Mouse (Mus musculus): Measurements from ENCODE around the gene Rab43. TPM values are rescaled to one million over a fixed set of nuclear protein-coding genes. Genes with fewer than 3 reads are reported as not detected.

The Rab43 gene
- polyA plus RNA-seq, 1 experiment from 2014 or later: 12.7 TPM

- no peak for ATAC-seq (replicated peaks; ENCODE audit: low FRiP score)
- Histone ChIP-seq H3K4me2 (no peak overlapping the region), H3K9ac (no peak overlapping the region), H3K27me3 (no peaks in the 10 kb centered on the region), H3K36me3 (no peaks in the 10 kb centered on the region), H3K9me3 (replicated peaks) (no peaks in the 10 kb centered on the region), H3K4me1 (no peaks in the 10 kb centered on the region), H3K4me3 (replicated peaks) (no peak overlapping the region), H3K27ac (no peak overlapping the region)
- 71% methylated on average over 3 of the region's 3 CpGs for WGBS
Observed at GRCm38 (mm10) chr6:87759404-87759803, 52.6 kb downstream of the Rab43 start.

GRCm38 (mm10) chr6:87756896-87757295 lies 55.1 kb downstream of the Rab43 start:
- Histone ChIP-seq H3K4me2 (no peak overlapping the region), H3K9ac (no peak overlapping the region), H3K4me3 (replicated peaks) (no peak overlapping the region), H3K27ac (no peak overlapping the region), H3K4me1 (no peaks in the 10 kb centered on the region), H3K36me3 (no peaks in the 10 kb centered on the region), H3K9me3 (replicated peaks) (no peaks in the 10 kb centered on the region), H3K27me3 (no peaks in the 10 kb centered on the region)
- ATAC-seq (replicated peaks; ENCODE audit: low FRiP score): no peak
- 91% methylated on average over 8 of the region's 8 CpGs for WGBS

GRCm38 (mm10) chr6:87755196-87755595 lies 56.8 kb downstream of the Rab43 start:
- WGBS: 93% methylated on average over 4 of the region's 4 CpGs
- no peak for ATAC-seq (replicated peaks; ENCODE audit: low FRiP score)

GRCm38 (mm10) chr6:87751574-87751973 lies 60.4 kb downstream of the Rab43 start:
- no peaks in the 10 kb centered on the region for H3K36me3 ChIP-seq
- H3K9me3 ChIP-seq (replicated peaks): no peaks in the 10 kb centered on the region
- H3K27me3 ChIP-seq: no peaks in the 10 kb centered on the region
- ATAC-seq (replicated peaks; ENCODE audit: low FRiP score): no peak
- no peak overlapping the region for H3K27ac ChIP-seq
- H3K9ac ChIP-seq: no peak overlapping the region
- H3K4me3 ChIP-seq (replicated peaks): no peak overlapping the region
- no peak overlapping the region for H3K4me2 ChIP-seq
- peaks cover 10% of the 10 kb centered on the region; the same call in 1 of the 2 replicates for H3K4me1 ChIP-seq
- 84% methylated on average over 6 of the region's 6 CpGs for WGBS

More at GRCm38 (mm10) chr6:87755196-87755595, 56.8 kb downstream of the Rab43 start:
- Histone ChIP-seq H3K4me3 (replicated peaks) (no peak overlapping the region), H3K36me3 (no peaks in the 10 kb centered on the region), H3K27ac (no peak overlapping the region), H3K4me1 (no peaks in the 10 kb centered on the region), H3K4me2 (no peak overlapping the region), H3K9ac (no peak overlapping the region), H3K9me3 (replicated peaks) (no peaks in the 10 kb centered on the region), H3K27me3 (no peaks in the 10 kb centered on the region)

GRCm38 (mm10) chr6:87750184-87750910 lies 61.6 kb downstream of the Rab43 start:
- peaks cover 18% of the 10 kb centered on the region for H3K4me1 ChIP-seq
- H3K9ac ChIP-seq: no peak overlapping the region
- no peak overlapping the region for H3K27ac ChIP-seq
- no peaks in the 10 kb centered on the region for H3K27me3 ChIP-seq
- no peak for ATAC-seq (replicated peaks; ENCODE audit: low FRiP score)
- no peaks in the 10 kb centered on the region for H3K36me3 ChIP-seq
- H3K4me3 ChIP-seq (replicated peaks): no peak overlapping the region
- H3K4me2 ChIP-seq: no peak overlapping the region
- no peaks in the 10 kb centered on the region for H3K9me3 ChIP-seq (replicated peaks)
- WGBS: 86% methylated on average over 8 of the region's 8 CpGs

- Histone ChIP-seq H3K4me3 (replicated peaks) (no peak overlapping the region), H3K27ac (no peak overlapping the region), H3K36me3 (no peaks in the 10 kb centered on the region), H3K9me3 (replicated peaks) (no peaks in the 10 kb centered on the region), H3K4me1 (peaks cover 19% of the 10 kb centered on the region), H3K27me3 (no peaks in the 10 kb centered on the region), H3K4me2 (no peak overlapping the region), H3K9ac (no peak overlapping the region)
- 89% methylated on average over 6 of the region's 6 CpGs for WGBS
- ATAC-seq (replicated peaks; ENCODE audit: low FRiP score): no peak
Observed at GRCm38 (mm10) chr6:87748531-87748930, 63.4 kb downstream of the Rab43 start.

GRCm38 (mm10) chr6:87748078-87748477 lies 63.9 kb downstream of the Rab43 start:
- whole genome bisulfite sequencing: 87% methylated on average over 2 of the region's 2 CpGs
- H3K9me3 ChIP-seq (replicated peaks): no peaks in the 10 kb centered on the region
- H3K36me3 ChIP-seq: no peaks in the 10 kb centered on the region
- no peak overlapping the region for H3K9ac ChIP-seq
- H3K27me3 ChIP-seq: no peaks in the 10 kb centered on the region
- no peak overlapping the region for H3K4me2 ChIP-seq
- no peak for ATAC-seq (replicated peaks; ENCODE audit: low FRiP score)
- no peak overlapping the region for H3K4me3 ChIP-seq (replicated peaks)
- H3K27ac ChIP-seq: no peak overlapping the region
- peaks cover 19% of the 10 kb centered on the region for H3K4me1 ChIP-seq

GRCm38 (mm10) chr6:87746849-87747248 lies 65.1 kb downstream of the Rab43 start:
- no peak overlapping the region for H3K4me2 ChIP-seq
- peaks cover 19% of the 10 kb centered on the region for H3K4me1 ChIP-seq
- 66% methylated on average over 2 of the region's 2 CpGs for WGBS
- ATAC-seq (replicated peaks; ENCODE audit: low FRiP score): peak; percentile 60; the same call in 1 of the 2 replicates
- 0 out of 2 replicates have a peak overlapping the region, but pooled peaks have one; percentile 2 for H3K27ac ChIP-seq
- H3K36me3 ChIP-seq: no peaks in the 10 kb centered on the region
- H3K9me3 ChIP-seq (replicated peaks): no peaks in the 10 kb centered on the region
- no peaks in the 10 kb centered on the region for H3K27me3 ChIP-seq
- no peak overlapping the region for H3K9ac ChIP-seq
- no peak overlapping the region for H3K4me3 ChIP-seq (replicated peaks)

GRCm38 (mm10) chr6:87746059-87746458 lies 65.9 kb downstream of the Rab43 start:
- H3K27ac ChIP-seq: peak overlapping the region; percentile 37; the same call in 1 of the 2 replicates
- H3K4me1 ChIP-seq: peaks cover 19% of the 10 kb centered on the region
- ATAC-seq (replicated peaks; ENCODE audit: low FRiP score): no peak
- no peaks in the 10 kb centered on the region for H3K9me3 ChIP-seq (replicated peaks)
- no peaks in the 10 kb centered on the region for H3K36me3 ChIP-seq
- H3K27me3 ChIP-seq: no peaks in the 10 kb centered on the region
- no peak overlapping the region for H3K9ac ChIP-seq
- H3K4me2 ChIP-seq: no peak overlapping the region
- 38% methylated on average over 3 of the region's 3 CpGs for WGBS
- H3K4me3 ChIP-seq (replicated peaks): no peak overlapping the region

GRCm38 (mm10) chr6:87745301-87745700 lies 66.7 kb downstream of the Rab43 start:
- no peak for ATAC-seq (replicated peaks; ENCODE audit: low FRiP score)
- no peaks in the 10 kb centered on the region for H3K36me3 ChIP-seq
- H3K9me3 ChIP-seq (replicated peaks): no peaks in the 10 kb centered on the region
- WGBS: 20% methylated on average over 1 of the region's 1 CpGs
- no peak overlapping the region for H3K9ac ChIP-seq
- H3K4me3 ChIP-seq (replicated peaks): no peak overlapping the region
- no peak overlapping the region for H3K27ac ChIP-seq
- H3K27me3 ChIP-seq: no peaks in the 10 kb centered on the region
- peaks cover 19% of the 10 kb centered on the region for H3K4me1 ChIP-seq
- H3K4me2 ChIP-seq: no peak overlapping the region

- no peaks in the 10 kb centered on the region for H3K36me3 ChIP-seq
- no peaks in the 10 kb centered on the region for H3K27me3 ChIP-seq
- no peak for ATAC-seq (replicated peaks; ENCODE audit: low FRiP score)
- no peak overlapping the region for H3K4me3 ChIP-seq (replicated peaks)
- 84% methylated on average over 3 of the region's 3 CpGs for WGBS
- peaks cover 19% of the 10 kb centered on the region for H3K4me1 ChIP-seq
- no peak overlapping the region for H3K4me2 ChIP-seq
- H3K9ac ChIP-seq: no peak overlapping the region
- H3K27ac ChIP-seq: no peak overlapping the region
- no peaks in the 10 kb centered on the region for H3K9me3 ChIP-seq (replicated peaks)
Observed at GRCm38 (mm10) chr6:87744632-87745031, 67.3 kb downstream of the Rab43 start.

- Histone ChIP-seq H3K4me2 (no peak overlapping the region), H3K36me3 (no peaks in the 10 kb centered on the region), H3K27ac (no peak overlapping the region), H3K4me3 (replicated peaks) (no peak overlapping the region), H3K4me1 (peaks cover 21% of the 10 kb centered on the region), H3K9me3 (replicated peaks) (no peaks in the 10 kb centered on the region), H3K27me3 (no peaks in the 10 kb centered on the region), H3K9ac (no peak overlapping the region)
- ATAC-seq (replicated peaks; ENCODE audit: low FRiP score): no peak
- 82% methylated on average over 5 of the region's 5 CpGs for WGBS
Observed at GRCm38 (mm10) chr6:87743281-87743680, 68.7 kb downstream of the Rab43 start.

- Histone ChIP-seq H3K4me1 (peaks cover 26% of the 10 kb centered on the region), H3K4me3 (replicated peaks) (no peak overlapping the region)
Observed at GRCm38 (mm10) chr6:87742804-87743203, 69.2 kb downstream of the Rab43 start.

More at GRCm38 (mm10) chr6:87742804-87743203, 69.2 kb downstream of the Rab43 start:
- Histone ChIP-seq H3K36me3 (no peaks in the 10 kb centered on the region), H3K27ac (no peak overlapping the region), H3K9ac (no peak overlapping the region), H3K4me2 (no peak overlapping the region), H3K27me3 (no peaks in the 10 kb centered on the region), H3K9me3 (replicated peaks) (no peaks in the 10 kb centered on the region)
- ATAC-seq (replicated peaks; ENCODE audit: low FRiP score): no peak
- 82% methylated on average over 5 of the region's 5 CpGs for WGBS

Data from kidney, embryonic 15.5 days (tissue).